Mouse (Mus musculus) lung, postnatal 36 days (tissue): ENCODE data around the gene Gm5148.

Experiments
- DNase-seq: peaks from one replicate; pipeline ENCODE4 v3.0.0; 2022; ENCODE audit warnings: mixed read lengths

Gm5148 gene

DNA sequence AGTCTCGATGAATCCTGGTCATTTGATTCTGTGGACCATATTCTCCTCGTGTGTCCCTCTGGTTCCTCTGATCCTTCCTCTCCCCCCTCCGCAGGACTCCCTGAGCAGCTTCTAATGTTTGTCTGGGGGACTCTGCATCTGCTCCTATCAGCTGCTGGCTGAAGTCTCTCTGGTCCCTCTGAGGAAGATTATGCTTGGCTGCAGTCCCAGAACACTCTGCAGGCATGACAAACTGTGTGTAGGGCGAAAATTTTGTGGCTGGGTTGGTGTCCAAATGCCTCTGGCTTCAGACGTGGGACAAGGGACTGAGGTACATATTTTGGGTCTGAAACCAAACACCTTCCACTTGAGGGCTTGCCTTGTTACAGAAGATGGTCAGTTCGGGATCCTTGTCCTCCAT, 13.1 kb upstream of the Gm5148 start:
- peak; percentile 62 for DNase-seq

DNA sequence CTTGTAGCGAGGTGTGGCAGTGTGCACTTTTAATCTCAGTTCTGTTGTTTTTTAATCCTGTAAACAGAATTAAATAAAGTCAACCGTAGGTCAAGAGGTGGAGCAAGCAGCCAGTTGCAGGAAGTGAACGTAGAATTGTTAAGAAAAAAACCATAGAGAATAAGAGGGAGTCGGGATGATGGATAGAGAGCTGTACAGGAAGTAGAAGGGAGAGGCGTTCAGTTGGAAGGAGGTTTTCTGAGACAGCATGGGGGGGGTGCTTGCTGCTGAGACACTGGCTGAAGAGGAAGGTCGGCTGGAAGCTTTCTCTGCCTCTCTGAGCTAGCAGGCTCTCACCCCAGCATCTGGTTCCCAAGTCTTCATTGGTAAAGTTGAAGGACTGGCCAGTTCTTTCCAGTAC, 10.9 kb upstream of the Gm5148 start:
- DNase-seq, result no peak

DNA sequence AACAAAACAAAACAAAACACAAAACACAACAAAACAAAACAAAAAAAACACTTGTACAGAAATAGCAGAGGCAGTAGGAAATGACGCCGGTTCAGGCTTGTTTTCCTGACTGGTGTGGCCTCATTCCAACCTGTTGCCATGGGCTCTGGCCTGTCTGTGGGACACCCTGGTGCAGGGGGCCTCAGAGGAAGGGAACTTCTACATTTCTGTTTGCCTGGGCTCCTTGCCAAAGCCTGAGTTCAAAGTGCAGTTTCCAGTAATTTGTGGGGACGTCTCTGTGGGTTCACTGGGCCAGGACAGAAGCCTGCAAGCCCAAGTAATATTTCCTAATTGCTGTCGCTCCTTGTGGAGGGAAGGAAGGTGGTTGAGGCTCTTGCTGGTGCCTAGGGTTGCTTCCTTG, 4.9 kb upstream of the Gm5148 start:
- DNase-seq, result peak; percentile 81

DNA sequence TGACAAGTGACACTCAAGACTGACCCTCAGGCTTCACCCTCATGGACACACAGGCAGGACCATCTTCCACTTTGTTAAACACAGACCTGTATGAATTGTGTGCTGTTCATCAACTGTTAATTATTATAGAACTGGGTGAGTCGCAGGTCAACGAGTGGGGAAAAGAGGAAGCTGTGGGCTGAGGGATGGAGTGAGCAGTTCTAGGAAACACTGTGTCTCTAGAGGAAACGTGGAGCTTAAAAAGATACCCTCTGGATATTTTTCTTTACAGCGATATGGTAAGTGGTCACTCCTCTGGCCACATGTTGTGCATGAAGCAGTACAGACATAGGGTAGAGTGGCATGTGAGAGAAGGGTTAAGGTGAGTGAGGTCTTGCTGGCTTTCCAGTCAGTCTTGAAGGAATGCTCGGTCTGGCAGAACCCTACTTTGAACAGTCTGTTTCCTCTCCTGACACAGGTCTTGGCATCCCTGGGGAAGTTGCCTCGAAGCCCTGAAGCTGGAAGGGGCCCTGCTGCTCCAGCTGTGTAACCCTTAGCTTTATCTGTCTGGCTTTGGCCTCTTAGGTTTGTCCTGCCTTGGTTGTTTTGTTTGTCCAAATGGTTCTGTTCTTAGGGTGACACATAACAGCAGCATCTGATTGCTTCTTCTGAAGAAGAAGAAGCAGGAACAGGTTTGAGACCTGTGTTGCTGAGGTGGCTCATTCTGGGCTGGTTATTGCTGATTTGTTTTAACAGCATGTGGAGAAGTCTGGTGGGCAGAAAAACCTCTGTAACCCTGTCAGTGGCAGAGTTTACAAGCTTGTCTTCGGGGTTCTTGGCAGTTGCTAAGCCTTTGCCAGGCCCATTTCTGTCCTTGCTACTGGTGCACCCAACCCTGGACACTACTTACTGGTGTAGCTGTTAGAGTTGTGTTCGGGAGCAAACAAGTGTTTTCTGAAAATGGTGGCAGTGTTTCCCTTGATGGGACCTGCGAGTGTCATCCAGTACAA, 4.1 kb upstream of the Gm5148 start:
- DNase-seq, result peak; percentile 50

DNA sequence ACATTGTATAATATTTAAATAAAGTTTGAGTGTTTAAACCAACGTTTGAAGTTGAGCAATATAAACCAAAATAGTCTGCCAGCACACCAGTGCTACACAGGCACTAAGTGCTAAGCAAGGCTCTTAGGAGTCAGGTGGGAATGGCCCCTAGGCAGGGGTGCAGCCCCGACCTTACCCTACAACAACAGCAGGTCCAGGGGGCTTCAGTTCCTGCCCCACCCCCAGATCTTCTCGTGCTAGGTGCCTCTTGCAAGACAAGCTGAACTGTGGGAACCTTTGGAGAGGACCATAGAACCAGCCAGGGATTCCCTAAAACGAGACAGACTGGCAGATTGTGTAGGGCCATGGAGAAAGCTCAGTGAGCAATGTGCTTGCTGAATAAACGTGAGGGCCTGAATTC, 3.1 kb upstream of the Gm5148 start:
- no peak for DNase-seq

DNA sequence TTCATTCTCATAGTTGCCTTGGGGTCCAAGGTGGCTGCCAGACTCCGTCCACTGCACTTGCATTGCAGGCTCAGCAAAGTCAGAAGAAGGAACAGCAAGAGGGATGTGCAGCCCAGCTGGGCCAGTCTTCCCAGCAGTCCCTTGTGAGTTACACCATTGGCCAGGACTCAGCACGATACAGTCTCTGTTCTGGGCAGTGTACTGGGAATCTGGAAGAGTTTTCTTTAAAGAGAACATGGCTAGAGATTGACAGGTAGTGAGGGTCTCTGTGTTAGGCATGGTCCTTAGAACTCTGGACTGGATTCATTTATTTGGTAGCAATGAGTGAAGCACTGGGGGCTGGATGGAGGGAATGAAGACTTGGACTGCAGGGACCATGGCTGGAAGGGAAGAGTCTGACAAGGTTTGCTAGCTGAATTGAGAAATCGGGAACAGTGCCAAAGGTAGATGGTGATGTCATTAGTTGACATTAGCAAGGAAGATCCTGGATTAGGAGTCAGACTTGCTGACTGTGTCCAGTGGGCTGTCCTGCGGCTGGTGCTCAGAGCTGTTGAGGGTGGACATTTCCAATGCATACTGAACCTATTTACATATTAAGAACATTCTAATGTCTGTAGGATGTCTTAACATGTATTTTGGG, 2.3 kb upstream of the Gm5148 start:
- DNase-seq, result peak; percentile 69

DNA sequence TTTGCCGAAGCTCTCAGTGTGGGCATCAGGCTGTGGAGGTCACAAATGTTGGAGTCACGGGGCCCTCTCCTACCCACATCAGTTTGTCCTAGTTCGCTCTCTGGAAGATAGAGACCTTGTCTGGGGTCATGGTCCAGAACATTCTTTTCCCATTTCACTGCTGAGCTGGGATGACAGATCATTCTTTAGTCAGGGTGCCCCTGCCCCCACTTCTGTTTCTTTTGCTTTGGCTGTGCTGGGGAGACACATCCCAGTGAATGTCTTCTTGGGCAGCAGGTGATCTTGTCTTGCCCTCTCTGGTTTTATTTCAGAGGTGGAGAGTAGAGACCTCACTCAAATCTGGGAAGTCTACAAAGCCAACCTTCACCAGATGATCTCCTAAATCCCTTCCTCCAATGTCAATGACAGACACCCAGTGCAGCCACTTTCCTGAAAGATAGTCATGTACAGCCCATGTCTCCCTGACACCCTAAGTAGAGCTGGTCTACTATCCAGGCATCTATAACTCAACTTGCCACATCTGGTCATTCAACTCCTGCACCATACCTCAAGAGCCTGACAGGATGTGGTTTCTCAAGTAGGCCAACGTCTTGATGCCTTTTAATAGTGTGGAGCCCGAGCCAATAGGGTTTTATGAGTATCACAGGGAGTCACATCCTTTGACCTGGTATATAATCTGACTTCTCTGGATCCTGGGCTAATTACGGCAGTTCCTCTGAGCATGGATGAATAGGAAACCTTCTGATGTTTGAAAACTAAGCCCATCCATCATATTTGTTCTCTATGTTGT, 851 bp upstream of the Gm5148 start:
- DNase-seq, result no peak

DNA sequence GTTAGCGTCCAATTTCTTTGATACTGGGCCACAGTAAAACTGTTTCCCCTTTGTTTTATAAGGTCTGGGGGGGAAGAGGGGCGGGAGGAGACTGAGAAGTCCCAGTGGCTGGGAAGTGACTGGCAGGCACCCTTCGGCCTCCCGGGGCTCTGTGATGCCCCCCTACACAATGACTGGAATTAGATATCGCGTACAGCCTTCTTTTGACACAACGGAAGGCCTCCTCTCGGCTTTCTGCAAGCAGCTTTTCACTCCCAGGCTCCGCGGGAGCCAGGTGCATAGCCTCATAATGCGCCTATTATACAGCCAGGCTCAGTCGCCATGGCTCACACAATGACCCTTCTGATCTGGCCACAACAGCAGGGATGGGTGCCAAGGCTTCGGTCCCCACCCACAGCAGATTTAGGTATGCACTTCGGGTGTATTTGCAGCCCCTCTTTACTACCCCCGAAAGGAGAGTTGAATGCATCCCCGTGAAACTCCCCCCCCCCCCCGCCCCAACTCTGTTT, 574 bp downstream of the Gm5148 start:
- DNase-seq, result no peak

DNA sequence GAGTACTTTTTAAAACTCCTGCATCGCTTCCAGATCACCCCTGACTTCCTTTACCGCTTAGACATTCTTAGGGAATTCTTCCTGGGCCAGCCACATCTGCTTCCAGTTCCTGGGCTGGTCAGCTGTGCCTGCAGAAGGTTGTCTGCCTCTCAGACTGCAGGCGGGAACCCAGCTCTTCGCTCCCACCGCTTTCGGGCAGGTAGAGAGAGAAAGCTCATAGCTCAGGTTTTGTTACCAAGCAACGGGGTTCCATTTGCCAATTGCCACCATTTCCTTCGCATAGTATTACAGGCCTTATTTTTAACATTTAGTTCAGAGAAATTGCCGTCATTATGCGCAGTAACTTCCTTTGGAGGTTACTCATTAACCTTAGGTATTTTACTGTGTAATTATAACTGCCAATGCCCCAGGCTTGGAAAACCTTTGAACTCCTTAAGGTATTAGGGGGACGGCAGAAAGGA, 1.2 kb downstream of the Gm5148 start:
- peak; percentile 60 for DNase-seq

DNA sequence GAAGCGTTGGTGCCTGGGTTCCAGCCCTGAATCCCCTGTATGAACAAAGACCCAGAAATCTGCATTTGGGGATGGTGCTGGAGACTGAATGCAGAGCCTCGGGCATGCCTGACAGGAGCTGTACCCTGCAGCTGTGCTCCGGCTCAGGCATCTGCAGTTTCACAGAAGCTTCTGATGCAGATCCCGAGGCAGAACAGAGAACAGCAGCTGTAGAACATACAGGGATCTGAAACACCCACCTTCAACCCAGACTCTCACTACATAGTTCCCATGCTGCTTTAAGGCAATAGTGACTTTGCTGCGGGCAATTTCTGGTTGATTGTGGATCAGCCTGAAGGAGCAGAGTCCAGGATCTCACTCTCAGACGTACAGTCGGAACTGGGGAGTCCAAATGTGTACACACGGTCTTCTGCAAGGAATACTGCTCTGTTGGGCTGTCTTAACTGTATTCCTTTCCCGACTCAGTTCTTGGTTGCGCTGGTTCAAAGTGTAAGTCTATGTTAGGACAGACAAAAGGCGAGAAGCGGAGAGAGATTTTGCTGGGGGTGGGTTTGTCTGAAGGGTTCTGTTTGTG, 1.7 kb downstream of the Gm5148 start:
- DNase-seq, result no peak

DNA sequence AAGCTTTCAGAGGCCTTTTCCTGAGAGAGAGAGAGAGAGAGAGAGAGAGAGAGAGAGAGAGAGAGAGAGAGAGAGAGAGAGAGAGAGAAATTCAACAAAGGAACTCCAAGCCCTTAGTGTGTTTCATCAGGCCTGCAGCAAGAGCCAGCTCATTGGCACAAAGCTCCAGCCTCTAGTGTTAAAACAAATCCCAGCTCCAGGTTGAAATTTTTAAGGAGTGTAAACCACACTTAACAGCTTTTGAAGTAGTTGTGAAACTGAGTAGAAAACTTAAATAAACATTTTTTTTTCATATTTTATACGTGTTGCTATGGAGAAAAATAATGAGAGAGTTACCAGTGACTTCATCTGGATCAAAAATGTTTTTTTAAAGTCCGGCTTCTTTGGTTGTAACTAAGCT, 7.3 kb downstream of the Gm5148 start:
- peak; percentile 67 for DNase-seq

DNA sequence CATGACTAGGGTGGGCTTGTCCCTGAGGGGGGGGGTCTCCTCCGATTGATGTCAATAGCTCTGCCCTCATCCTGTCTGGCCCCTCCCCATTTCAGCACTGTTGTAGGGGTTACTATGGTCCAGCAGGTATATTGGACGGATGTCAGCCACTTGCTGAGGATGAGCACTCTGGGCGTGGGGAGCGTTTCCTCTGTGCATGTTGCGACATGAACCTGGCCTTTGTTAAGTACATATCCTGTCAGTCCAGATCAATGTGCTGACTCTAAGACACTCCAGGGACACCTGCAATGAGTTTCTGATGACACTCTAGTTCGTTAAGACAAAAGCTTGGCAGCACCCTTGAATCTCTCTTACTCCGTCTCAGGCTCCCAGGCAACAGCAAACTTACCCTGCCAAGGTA, 8.6 kb downstream of the Gm5148 start:
- DNase-seq, result no peak

DNA sequence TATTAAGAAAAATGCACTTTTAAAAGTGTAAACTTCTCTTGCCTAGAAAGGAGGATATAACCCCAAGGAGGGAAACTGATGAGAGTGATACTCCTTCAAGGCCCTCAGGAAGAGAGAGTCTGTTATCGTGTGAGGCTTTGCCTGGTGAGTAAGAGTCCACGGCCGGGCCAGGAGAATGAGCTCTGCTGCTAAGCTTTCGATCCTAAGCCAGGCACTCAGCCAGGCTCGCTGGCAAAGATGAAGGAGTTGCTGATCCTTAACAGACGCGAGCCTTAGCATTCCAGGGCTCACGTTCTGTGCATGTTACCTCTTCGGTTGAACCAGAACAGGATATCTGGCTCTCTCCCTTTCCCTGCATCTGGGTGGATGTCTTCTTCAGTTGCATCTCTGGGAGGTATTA, 11.8 kb downstream of the Gm5148 start:
- peak; percentile 81 for DNase-seq

DNA sequence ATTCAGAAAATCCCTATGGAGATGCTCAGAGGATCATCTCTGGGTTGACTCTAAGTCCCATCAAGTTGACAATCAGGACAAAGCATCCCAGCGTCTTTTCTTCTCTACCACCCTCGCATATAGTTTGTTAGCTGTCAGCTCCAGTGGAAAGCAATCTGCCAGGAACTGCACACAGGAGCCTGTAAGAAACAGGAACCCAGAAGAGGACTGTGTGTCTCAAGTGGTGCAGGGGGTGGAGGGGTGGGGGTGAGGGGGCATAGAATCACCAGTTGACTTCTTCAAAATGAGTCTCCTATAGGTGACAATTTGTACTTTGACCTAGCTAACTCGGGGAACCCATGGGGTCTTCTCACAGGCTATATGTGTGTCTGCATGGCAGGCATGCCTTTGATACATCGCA, 12.7 kb downstream of the Gm5148 start:
- DNase-seq, result no peak

DNA sequence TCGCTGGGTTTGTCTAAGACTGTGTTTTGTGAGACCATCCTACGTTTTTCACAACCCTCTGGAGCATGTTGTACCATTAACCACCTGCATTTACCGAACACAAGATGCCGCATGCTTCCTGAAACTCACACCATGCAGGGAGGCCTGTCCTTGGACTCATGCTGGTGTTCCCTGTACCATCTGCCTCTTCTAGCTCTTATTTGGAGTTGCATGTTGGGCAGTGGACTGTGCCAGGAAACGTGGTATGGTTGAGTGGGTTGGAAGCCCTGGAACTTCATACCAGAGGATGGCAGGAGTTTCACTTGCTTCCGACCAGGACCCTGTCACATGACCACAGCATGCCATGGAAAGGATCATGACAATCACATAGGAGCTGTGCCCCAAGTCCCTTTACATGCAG, 16.5 kb downstream of the Gm5148 start:
- DNase-seq, result no peak

DNA sequence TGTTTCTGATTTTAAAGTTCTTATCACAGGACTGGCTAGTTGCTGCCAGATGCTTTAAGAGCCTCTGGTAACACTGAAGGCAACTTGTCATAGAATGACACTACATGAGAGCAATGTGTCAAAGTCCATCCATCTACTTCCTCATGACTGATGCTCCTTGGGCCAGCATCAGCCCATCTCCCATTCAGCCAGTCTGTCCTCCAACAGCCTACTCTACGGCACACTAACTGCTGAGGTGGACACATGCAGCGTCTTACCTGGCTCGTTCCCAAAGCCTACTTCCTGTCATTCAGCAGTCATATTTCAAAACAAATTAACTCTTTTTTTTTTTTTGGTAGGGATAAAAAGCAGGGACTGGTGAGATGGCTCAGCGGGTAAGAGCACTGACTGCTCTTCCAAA, 17.9 kb downstream of the Gm5148 start:
- peak; percentile 65 for DNase-seq

DNA sequence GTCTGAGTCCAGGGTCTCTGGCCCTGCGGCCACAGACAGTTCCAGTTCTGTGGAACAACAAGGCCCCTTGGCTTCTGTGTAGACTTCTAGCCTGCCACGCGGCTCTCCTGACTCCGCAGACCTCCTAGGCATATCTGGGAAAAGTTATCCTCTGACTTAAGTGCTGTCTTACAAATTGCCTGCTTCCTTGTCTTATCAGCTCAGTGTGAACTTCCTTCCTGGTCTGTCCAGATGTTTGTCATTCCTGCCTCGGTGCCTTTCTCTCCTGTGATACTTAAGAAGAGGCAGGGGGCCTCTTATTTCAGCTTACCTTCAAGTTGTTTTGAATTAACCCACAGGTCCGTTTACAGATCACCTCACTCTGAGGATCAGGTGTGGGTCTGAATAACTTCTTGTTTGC, 18.9 kb downstream of the Gm5148 start:
- DNase-seq, result no peak

DNA sequence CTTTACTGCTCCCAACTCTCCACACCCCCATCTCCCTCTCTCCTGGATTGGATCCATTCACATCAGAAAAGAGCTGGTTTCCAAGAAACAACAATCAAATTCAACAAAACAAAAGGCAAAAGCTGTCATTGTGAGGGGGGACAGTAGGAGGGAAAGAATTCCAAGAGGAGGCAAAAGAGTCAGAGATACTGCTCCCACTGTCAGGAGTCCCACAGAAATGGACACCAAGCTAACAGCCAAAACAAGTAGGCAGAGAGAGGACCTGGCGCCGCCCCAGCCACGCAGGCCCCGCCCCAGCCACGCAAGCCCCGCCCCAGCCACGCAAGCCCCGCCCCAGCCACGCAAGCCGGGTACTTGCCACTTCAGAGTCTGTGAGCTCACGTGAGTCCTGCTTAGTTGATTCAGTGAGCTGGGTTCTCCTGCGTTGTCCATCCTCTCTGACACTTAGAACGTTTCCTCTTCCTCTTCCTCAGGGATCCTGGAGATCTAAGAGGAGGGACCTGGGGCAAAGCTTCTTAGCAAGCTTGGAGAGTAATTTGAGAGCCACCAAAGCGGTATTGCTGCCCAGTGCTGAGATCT, 19.5 kb downstream of the Gm5148 start:
- DNase-seq, result peak; percentile 49

DNA sequence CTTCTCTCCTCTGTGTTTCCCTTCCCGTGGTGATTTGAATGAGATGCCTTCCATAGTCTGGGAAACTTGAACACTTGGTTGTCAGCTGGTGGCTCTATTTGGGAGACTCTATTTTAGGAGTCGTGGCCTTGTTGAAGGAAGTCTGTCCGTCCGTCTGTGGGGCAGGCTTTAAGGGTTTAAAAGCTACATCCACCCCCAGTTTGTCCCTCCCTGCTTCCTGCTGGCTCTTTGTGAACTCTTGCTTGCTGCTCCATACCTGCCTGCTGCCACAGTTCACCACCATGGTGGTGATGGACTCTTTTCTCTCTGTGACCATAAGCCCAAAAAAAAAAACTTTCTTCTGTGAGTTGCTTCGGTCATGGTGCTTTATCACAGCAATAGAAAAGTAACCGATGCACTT, 21.2 kb downstream of the Gm5148 start:
- no peak for DNase-seq

DNA sequence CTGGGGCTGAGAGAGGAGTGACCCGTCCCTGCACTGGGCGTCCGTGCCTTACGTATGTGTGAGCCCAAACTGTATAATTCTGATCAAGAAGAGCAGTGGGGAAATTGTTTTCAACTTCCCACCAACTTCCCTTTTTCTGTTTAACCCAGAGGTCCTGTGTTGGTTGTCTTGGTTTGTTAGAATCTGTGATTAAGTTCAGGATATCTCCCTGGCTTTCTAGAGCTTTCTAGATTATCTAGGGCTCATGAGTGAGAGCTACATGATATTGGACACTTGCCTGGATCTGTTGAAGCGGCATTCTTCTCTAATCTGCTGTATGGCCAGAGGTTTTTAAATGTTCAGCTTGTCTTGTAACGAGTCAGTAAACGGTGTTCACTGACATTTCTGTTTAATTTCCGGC, 30.7 kb downstream of the Gm5148 start:
- no peak for DNase-seq

DNA sequence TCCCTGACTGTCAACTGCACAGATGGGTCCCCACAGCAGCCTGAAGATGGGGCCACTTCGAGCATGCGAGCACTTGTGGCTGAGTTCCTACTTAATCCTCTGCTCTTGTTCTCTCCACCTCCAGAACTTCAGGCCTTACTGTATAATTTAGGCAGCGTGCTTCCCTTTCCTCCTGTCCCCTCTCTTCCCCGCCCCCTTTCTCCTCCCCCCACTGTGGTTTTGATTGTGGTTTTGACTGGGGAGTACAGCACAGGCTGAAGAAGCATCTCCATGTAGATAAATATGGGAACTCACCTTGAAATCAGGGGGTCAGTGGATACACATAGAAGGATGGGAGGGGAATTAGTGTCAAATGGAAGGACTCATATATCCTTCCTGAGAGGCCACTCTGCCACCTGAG, 31.3 kb downstream of the Gm5148 start:
- DNase-seq, result no peak
